Mouse (Mus musculus): Measurements from ENCODE around the gene St6galnac3. TPM values are rescaled to one million over a fixed set of nuclear protein-coding genes. Genes with fewer than 3 reads are reported as not detected.

St6galnac3 gene
- total and polyA plus RNA-seq, 3 experiments, result 2.2 to 5.2 (median 4.9) TPM

DNA sequence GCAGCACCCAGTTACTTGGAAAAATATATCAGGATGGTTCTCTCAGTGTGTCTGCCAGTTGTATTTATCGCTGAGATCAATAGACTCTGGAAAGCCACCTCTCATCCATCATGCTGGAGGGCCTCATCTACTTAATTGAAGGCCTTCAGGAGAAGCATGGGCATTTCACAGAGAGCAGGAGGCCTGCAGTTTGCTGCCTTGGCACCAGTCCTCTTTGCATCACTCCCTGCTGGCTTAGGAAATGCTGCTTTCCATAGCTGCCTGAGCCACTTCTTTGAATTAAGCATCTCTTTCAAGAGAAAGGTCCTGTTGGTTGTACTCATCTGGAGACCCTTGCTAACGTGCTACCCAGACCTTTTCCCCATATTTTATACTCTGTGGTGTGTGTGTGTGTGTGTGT, 536.8 kb downstream of the St6galnac3 start:
- no peak for DNase-seq
- Histone ChIP-seq H3K36me3 (ENCODE audit: control insufficient read depth, insufficient read depth, low read length) (no peaks in the 10 kb centered on the region), H3K4me1 (ENCODE audit: control insufficient read depth, insufficient read depth, low read length) (no peaks in the 10 kb centered on the region), H3K27ac (no peak overlapping the region), H3K79me2 (replicated peaks; ENCODE audit: control insufficient read depth, insufficient read depth, low read length) (no peaks in the 10 kb centered on the region), H3K4me3 (no peak overlapping the region), H3K9ac (ENCODE audit: low read depth, low read length) (no peak overlapping the region), H3K27me3 (ENCODE audit: control insufficient read depth, insufficient read depth, low read length) (no peaks in the 10 kb centered on the region)
- TF ChIP-seq EP300 (IDR thresholded peaks at IDR 0.05; ENCODE audit: insufficient read depth, low read depth, low read length) (no peak), CTCF (IDR thresholded peaks at IDR 0.05) (no peak), POLR2A (IDR thresholded peaks at IDR 0.05; ENCODE audit: insufficient read depth, low read depth, low read length) (no peak)
- WGBS, result 79% methylated on average over 2 of the region's 2 CpGs
- intact Hi-C loops (cut with DNase I), result no loop called here

- 53% methylated on average over 3 of the region's 3 CpGs for WGBS
- TF ChIP-seq CTCF (IDR thresholded peaks at IDR 0.05) (no peak), POLR2A (IDR thresholded peaks at IDR 0.05; ENCODE audit: insufficient read depth, low read depth, low read length) (no peak), EP300 (IDR thresholded peaks at IDR 0.05; ENCODE audit: insufficient read depth, low read depth, low read length) (no peak)
- intact Hi-C loops (cut with DNase I), result no loop called here
- DNase-seq, result no peak
- H3K4me3 ChIP-seq, result no peak overlapping the region
- H3K9ac ChIP-seq (ENCODE audit: low read depth, low read length), result no peak overlapping the region
- no peak overlapping the region for H3K27ac ChIP-seq
- no peaks in the 10 kb centered on the region for H3K79me2 ChIP-seq (replicated peaks; ENCODE audit: control insufficient read depth, insufficient read depth, low read length)
- H3K36me3 ChIP-seq (ENCODE audit: control insufficient read depth, insufficient read depth, low read length), result no peaks in the 10 kb centered on the region
- peaks cover 1% of the 10 kb centered on the region; the same call in 1 of the 2 replicates for H3K27me3 ChIP-seq (ENCODE audit: control insufficient read depth, insufficient read depth, low read length)
- no peaks in the 10 kb centered on the region for H3K4me1 ChIP-seq (ENCODE audit: control insufficient read depth, insufficient read depth, low read length)
Measured at GRCm38 (mm10) chr3:153185117-153185516, 539.9 kb downstream of the St6galnac3 start.

DNA sequence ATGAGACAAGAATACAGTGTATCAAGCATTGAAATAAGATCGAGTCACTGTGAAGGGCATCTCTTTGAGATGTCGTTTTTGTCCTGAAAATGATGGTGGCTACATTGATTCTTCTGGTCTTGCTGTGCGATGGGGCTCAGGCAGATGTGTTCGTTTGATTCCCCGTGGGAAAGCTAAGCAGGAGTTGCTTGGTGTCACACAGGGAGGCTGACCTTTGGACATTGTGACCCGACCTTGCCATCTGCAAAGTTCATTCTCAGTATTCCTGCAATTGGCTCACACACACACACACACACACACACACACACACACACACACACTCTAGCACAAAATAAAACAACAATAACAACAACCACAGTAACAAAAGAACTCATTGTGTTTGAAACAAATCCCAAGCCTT, 543.7 kb downstream of the St6galnac3 start:
- Histone ChIP-seq H3K36me3 (ENCODE audit: control insufficient read depth, insufficient read depth, low read length) (no peaks in the 10 kb centered on the region), H3K27me3 (ENCODE audit: control insufficient read depth, insufficient read depth, low read length) (peaks cover 1% of the 10 kb centered on the region; the same call in 1 of the 2 replicates), H3K9ac (ENCODE audit: low read depth, low read length) (no peak overlapping the region), H3K4me1 (ENCODE audit: control insufficient read depth, insufficient read depth, low read length) (no peaks in the 10 kb centered on the region), H3K4me3 (no peak overlapping the region), H3K79me2 (replicated peaks; ENCODE audit: control insufficient read depth, insufficient read depth, low read length) (no peaks in the 10 kb centered on the region), H3K27ac (no peak overlapping the region)
- DNase-seq, result no peak
- 67% methylated on average over 6 of the region's 6 CpGs for WGBS
- TF ChIP-seq EP300 (IDR thresholded peaks at IDR 0.05; ENCODE audit: insufficient read depth, low read depth, low read length), result no peak
- no peak for TF ChIP-seq CTCF (IDR thresholded peaks at IDR 0.05)
- no peak for TF ChIP-seq POLR2A (IDR thresholded peaks at IDR 0.05; ENCODE audit: insufficient read depth, low read depth, low read length)
- intact Hi-C loops (cut with DNase I), result no loop called here

DNA sequence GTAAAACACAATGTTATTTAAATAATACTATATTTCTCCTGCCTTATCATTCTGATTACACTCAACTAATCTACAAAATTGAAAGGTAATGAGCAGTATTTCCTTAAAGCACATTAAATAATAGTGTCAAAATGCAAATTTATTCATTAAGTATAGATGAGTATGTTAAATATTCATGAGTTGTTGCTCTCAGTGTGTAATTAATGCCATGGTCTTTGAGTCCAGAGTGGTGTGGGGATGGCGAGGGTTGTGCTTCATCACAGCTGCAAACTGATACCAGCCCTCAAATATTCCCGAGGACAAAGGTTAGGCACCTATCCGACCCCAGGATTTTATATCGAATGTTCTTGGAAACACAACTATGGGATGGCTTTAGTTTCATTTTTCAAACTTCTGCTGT, 548.2 kb downstream of the St6galnac3 start:
- Histone ChIP-seq H3K4me1 (ENCODE audit: control insufficient read depth, insufficient read depth, low read length) (no peaks in the 10 kb centered on the region), H3K79me2 (replicated peaks; ENCODE audit: control insufficient read depth, insufficient read depth, low read length) (no peaks in the 10 kb centered on the region), H3K27ac (no peak overlapping the region), H3K9ac (ENCODE audit: low read depth, low read length) (no peak overlapping the region), H3K27me3 (ENCODE audit: control insufficient read depth, insufficient read depth, low read length) (peaks cover 1% of the 10 kb centered on the region; the same call in 1 of the 2 replicates), H3K36me3 (ENCODE audit: control insufficient read depth, insufficient read depth, low read length) (no peaks in the 10 kb centered on the region), H3K4me3 (no peak overlapping the region)
- 83% methylated on average over 4 of the region's 4 CpGs for WGBS
- TF ChIP-seq CTCF (IDR thresholded peaks at IDR 0.05), result no peak
- no peak for TF ChIP-seq POLR2A (IDR thresholded peaks at IDR 0.05; ENCODE audit: insufficient read depth, low read depth, low read length)
- TF ChIP-seq EP300 (IDR thresholded peaks at IDR 0.05; ENCODE audit: insufficient read depth, low read depth, low read length), result no peak
- intact Hi-C loops (cut with DNase I), result no loop called here
- DNase-seq, result no peak

GRCm38 (mm10) chr3:153176325-153176724, 548.6 kb downstream of the St6galnac3 start:
- Histone ChIP-seq H3K9ac (ENCODE audit: low read depth, low read length) (no peak overlapping the region), H3K4me3 (no peak overlapping the region), H3K27me3 (ENCODE audit: control insufficient read depth, insufficient read depth, low read length) (peaks cover 1% of the 10 kb centered on the region; the same call in 1 of the 2 replicates), H3K27ac (no peak overlapping the region), H3K79me2 (replicated peaks; ENCODE audit: control insufficient read depth, insufficient read depth, low read length) (no peaks in the 10 kb centered on the region), H3K36me3 (ENCODE audit: control insufficient read depth, insufficient read depth, low read length) (no peaks in the 10 kb centered on the region), H3K4me1 (ENCODE audit: control insufficient read depth, insufficient read depth, low read length) (no peaks in the 10 kb centered on the region)
- intact Hi-C loops (cut with DNase I), result no loop called here
- WGBS, result 41% methylated on average over 6 of the region's 6 CpGs
- TF ChIP-seq EP300 (IDR thresholded peaks at IDR 0.05; ENCODE audit: insufficient read depth, low read depth, low read length), result no peak
- no peak for TF ChIP-seq POLR2A (IDR thresholded peaks at IDR 0.05; ENCODE audit: insufficient read depth, low read depth, low read length)
- TF ChIP-seq CTCF (IDR thresholded peaks at IDR 0.05), result no peak
- DNase-seq, result no peak

- no peak overlapping the region for H3K4me3 ChIP-seq
- DNase-seq, result no peak
- H3K4me1 ChIP-seq (ENCODE audit: control insufficient read depth, insufficient read depth, low read length), result no peaks in the 10 kb centered on the region
- H3K27ac ChIP-seq, result no peak overlapping the region
- H3K36me3 ChIP-seq (ENCODE audit: control insufficient read depth, insufficient read depth, low read length), result no peaks in the 10 kb centered on the region
- H3K27me3 ChIP-seq (ENCODE audit: control insufficient read depth, insufficient read depth, low read length), result no peaks in the 10 kb centered on the region
- H3K79me2 ChIP-seq (replicated peaks; ENCODE audit: control insufficient read depth, insufficient read depth, low read length), result no peaks in the 10 kb centered on the region
- no peak overlapping the region for H3K9ac ChIP-seq (ENCODE audit: low read depth, low read length)
- intact Hi-C loops (cut with DNase I), result no loop called here
- 73% methylated on average over 11 of the region's 11 CpGs for WGBS
- no peak for TF ChIP-seq EP300 (IDR thresholded peaks at IDR 0.05; ENCODE audit: insufficient read depth, low read depth, low read length)
- TF ChIP-seq POLR2A (IDR thresholded peaks at IDR 0.05; ENCODE audit: insufficient read depth, low read depth, low read length), result no peak
- no peak for TF ChIP-seq CTCF (IDR thresholded peaks at IDR 0.05)
Measured at GRCm38 (mm10) chr3:153174336-153175033, 550.5 kb downstream of the St6galnac3 start.
